Mouse (Mus musculus) midbrain, embryonic 11.5 days (tissue): ENCODE measurements around the gene Atf4. TPM values are rescaled to one million over a fixed set of nuclear protein-coding genes. Genes with fewer than 3 reads are reported as not detected.

Experiments
- ATAC-seq: fragments of 200-750 bp; cut with Nextera tagmentation; 2 replicates; pipeline ENCODE4 v1.8.0; 2017; ENCODE audit warnings: moderate TSS enrichment, moderate library complexity; ENCODE audit not compliant: low FRiP score
- DNase-seq: peaks from one replicate; pipeline ENCODE4 v3.0.0; 2015; ENCODE audit warnings: low spot score; ENCODE audit errors: missing footprints
- H3K27ac ChIP-seq: fragments of 300-500 bp; sonication (generic); 2 replicates; pipeline ENCODE4 v1.5.1; 2014; ENCODE audit warnings: low read depth, low read length
- H3K27me3 ChIP-seq: fragments of 300-500 bp; sonication (generic); 2 replicates; pipeline ENCODE4 v1.6.1; 2014; ENCODE audit warnings: mild to moderate bottlenecking, low read length, moderate library complexity, mixed read lengths; ENCODE audit not compliant: control insufficient read depth, insufficient read depth
- H3K36me3 ChIP-seq: fragments of 300-500 bp; sonication (generic); 2 replicates; pipeline ENCODE4 v1.6.1; 2014; ENCODE audit warnings: mild to moderate bottlenecking, low read length, moderate library complexity, mixed read lengths; ENCODE audit not compliant: control insufficient read depth, insufficient read depth
- H3K4me1 ChIP-seq: fragments of 300-500 bp; sonication (generic); 2 replicates; pipeline ENCODE4 v1.6.1; 2014; ENCODE audit warnings: low read length; ENCODE audit not compliant: control insufficient read depth, insufficient read depth
- H3K4me2 ChIP-seq: fragments of 300-500 bp; sonication (generic); 2 replicates; pipeline ENCODE4 v1.6.1; 2014; ENCODE audit warnings: mild to moderate bottlenecking, moderate library complexity
- H3K4me3 ChIP-seq: fragments of 300-500 bp; sonication (generic); 2 replicates; pipeline ENCODE4 v1.5.1; 2014; ENCODE audit warnings: low read depth, low read length
- H3K9ac ChIP-seq: fragments of 300-500 bp; sonication (generic); 2 replicates; pipeline ENCODE4 v1.6.1; 2014; ENCODE audit warnings: low read length
- H3K9me3 ChIP-seq: fragments of 300-500 bp; sonication (generic); 2 replicates; pipeline ENCODE4 v1.6.1; 2016; ENCODE audit warnings: low read length; ENCODE audit not compliant: control insufficient read depth
- WGBS: fragments of 180-500 bp; shearing (Covaris S2); extraction: QIAGEN DNeasy Blood & Tissue Kit; methylation state at CpG from one replicate; pipeline ENCODE4 v1.1.7; 2014; 5-methylcytosine and 5-hydroxymethylcytosine counted together
- polyA plus RNA-seq: library from polyadenylated mRNA; unstranded; fragments of >200 nt; fragmentation: Nextera tagmentation; extraction: Ambion mirVana; gene quantifications from 2 replicates; pipeline ENCODE4 v1.2.1, GENCODE M21; 2014

The Atf4 gene
- polyA plus RNA-seq, 1 experiment from 2014 or later, result 144 TPM

DNA sequence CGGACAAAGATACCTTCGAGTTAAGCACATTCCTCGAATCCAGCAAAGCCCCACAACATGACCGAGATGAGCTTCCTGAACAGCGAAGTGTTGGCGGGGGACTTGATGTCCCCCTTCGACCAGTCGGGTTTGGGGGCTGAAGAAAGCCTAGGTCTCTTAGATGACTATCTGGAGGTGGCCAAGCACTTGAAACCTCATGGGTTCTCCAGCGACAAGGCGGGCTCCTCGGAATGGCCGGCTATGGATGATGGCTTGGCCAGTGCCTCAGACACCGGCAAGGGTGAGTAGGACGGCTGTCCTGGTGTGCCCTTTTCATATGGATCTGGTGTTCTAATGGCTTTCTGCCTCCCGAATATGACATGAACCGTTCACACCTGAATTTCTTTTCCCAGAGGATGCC lies 1.3 kb downstream of the Atf4 start:
- H3K4me2 ChIP-seq, result peak overlapping the region; percentile 93
- H3K4me1 ChIP-seq, result peaks cover 18% of the 10 kb centered on the region
- H3K4me3 ChIP-seq, result peak overlapping the region; percentile 100
- no peak for ATAC-seq
- DNase-seq, result no peak
- H3K36me3 ChIP-seq, result peaks cover 13% of the 10 kb centered on the region
- peak overlapping the region; percentile 97 for H3K27ac ChIP-seq
- peak overlapping the region; percentile 100 for H3K9ac ChIP-seq
- no peaks in the 10 kb centered on the region for H3K9me3 ChIP-seq
- WGBS, result 13% methylated on average over 16 of the region's 16 CpGs
- H3K27me3 ChIP-seq, result no peaks in the 10 kb centered on the region

GRCm38 (mm10) chr15:80256656-80257601 lies 1.9 kb downstream of the Atf4 start:
- Histone ChIP-seq H3K4me1 (peaks cover 18% of the 10 kb centered on the region), H3K9me3 (no peaks in the 10 kb centered on the region), H3K9ac (peak overlapping the region; percentile 100), H3K4me3 (peak overlapping the region; percentile 100), H3K36me3 (peaks cover 13% of the 10 kb centered on the region), H3K27ac (0 out of 2 replicates have a peak overlapping the region, but pooled peaks have one; percentile 97), H3K27me3 (no peaks in the 10 kb centered on the region), H3K4me2 (peak overlapping the region; percentile 93)
- DNase-seq (no peak), ATAC-seq (no peak)
- 67% methylated on average over 12 of the region's 12 CpGs for WGBS

DNA sequence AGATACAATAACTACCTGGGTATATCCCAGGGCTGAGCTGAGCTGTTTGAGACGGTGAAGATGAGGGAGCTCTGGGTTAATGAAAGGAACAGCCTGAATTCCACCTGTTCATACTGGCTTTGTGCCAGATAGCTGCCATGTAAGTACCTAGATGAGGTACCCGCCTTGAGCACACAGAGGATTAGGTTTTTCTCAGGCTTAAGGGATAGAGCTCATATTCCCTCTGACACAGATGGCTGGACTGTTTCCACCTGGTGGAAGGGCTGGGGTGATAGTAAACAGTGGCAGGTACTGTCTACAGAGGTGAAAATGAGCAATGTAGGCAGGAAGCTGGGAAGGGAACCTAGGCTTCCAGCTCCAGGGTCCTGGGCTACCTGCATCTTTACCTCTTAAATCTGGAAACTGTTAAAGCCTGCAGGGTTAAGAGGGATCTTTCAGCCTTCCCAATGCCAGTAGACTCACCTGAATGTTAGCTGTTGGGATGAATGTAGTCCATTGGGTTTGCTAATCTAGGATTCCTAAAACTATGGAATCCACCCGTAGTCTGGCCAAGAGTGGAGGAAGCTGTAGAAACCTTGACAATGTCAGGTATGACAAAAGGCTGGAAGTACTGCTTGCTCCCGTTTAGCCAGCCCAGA lies 2.7 kb downstream of the Atf4 start:
- H3K4me3 ChIP-seq, result peak overlapping the region; percentile 100
- ATAC-seq, result no peak

DNA sequence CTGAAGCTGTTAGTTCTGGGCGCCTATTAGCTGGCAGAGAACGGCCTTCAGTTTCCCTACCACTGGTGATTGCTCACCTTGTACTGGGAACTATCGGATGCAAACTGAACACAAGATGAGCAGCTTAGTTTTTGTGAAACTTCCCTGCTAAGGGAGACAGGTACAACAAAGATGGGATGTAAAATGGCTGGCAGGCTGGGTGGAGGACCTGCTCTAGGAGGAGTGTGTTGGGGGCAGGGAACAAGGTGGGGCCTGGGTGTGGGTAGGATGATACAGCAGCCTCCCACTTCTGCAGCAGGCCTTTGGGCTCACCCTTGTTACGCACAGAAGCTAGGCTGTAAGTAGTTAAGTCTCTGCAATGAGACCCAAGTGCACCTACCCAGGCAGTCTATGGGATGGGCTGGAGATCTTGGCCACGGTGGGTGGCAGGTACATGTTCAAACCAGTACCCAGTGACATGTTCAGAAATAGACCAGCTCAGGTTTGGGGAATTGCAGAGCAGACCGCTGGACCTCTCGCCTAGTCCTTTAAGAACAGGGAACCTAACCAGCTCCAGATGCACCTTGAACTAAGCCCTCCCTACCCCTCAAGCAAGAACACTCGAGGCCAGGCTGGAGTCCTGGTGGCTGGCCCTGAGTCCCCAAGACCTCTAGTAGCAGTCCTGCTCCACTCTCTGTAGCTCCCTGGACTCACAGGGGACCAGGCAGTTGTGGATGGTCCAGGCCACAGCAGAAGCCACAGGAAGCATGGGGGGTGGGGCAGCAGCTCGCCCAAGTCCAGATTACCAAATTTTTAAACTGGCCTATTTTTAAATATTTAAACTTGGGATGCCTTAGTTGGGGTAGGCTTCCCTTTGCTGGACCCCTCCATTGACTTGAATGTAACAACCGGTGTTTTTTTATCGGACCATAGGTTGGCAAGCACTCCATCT lies 3.5 kb downstream of the Atf4 start:
- 69% methylated on average over 11 of the region's 11 CpGs for WGBS
- peaks cover 13% of the 10 kb centered on the region for H3K36me3 ChIP-seq
- no peaks in the 10 kb centered on the region for H3K9me3 ChIP-seq
- H3K4me2 ChIP-seq, result no peak overlapping the region
- H3K9ac ChIP-seq, result 0 out of 2 replicates have a peak overlapping the region, but pooled peaks have one; percentile 1
- ATAC-seq (no peak), DNase-seq (peak; percentile 86)
- peaks cover 22% of the 10 kb centered on the region for H3K4me1 ChIP-seq
- no peak overlapping the region for H3K4me3 ChIP-seq
- H3K27ac ChIP-seq, result peak overlapping the region; percentile 30
- H3K27me3 ChIP-seq, result no peaks in the 10 kb centered on the region

More for the DNA sequence above, 2.7 kb downstream of the Atf4 start:
- peak overlapping the region; percentile 93; the same call in 1 of the 2 replicates for H3K4me2 ChIP-seq
- 42% methylated on average over 4 of the region's 4 CpGs for WGBS
- 0 out of 2 replicates have a peak overlapping the region, but pooled peaks have one; percentile 34 for H3K9ac ChIP-seq
- peak; percentile 86 for DNase-seq
- H3K27ac ChIP-seq, result 0 out of 2 replicates have a peak overlapping the region, but pooled peaks have one; percentile 30
- H3K4me1 ChIP-seq, result peaks cover 18% of the 10 kb centered on the region
- no peaks in the 10 kb centered on the region for H3K27me3 ChIP-seq
- peaks cover 13% of the 10 kb centered on the region for H3K36me3 ChIP-seq
- no peaks in the 10 kb centered on the region for H3K9me3 ChIP-seq

DNA sequence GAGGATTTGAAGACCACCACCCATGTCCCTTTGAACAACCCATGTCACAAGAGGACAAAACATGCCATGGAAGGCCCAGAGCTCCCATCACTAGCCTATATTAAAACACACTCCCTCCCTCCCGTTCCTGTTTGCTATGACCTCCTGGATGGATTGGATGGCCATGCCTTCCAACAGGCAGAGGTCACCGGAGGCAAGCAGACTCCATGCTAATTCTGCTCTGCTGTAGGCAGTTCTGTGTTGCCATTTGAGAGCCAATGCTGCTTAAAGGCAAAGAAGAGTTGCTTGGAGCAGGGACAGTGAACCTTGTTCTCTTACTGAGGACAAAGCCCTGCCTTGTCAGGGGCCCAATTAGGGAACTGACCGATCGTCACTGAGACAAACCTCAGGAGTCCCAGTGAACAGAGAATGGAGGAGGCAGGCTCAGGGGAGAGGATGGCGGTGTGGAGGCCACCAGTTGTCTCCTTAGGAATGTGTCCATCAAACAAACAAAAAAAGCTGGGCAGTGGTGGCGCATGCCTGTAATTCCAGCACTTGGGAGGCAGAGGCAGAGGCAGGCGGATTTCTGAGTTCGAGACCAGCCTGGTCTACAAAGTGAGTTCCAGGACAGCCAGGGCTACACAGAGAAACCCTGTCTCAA lies 4.5 kb downstream of the Atf4 start:
- Histone ChIP-seq H3K9ac (no peak overlapping the region), H3K4me3 (no peak overlapping the region), H3K27me3 (no peaks in the 10 kb centered on the region), H3K4me1 (peaks cover 18% of the 10 kb centered on the region), H3K9me3 (no peaks in the 10 kb centered on the region), H3K27ac (no peak overlapping the region), H3K4me2 (no peak overlapping the region), H3K36me3 (peaks cover 13% of the 10 kb centered on the region)
- DNase-seq (no peak), ATAC-seq (no peak)
- 83% methylated on average over 8 of the region's 8 CpGs for WGBS

DNA sequence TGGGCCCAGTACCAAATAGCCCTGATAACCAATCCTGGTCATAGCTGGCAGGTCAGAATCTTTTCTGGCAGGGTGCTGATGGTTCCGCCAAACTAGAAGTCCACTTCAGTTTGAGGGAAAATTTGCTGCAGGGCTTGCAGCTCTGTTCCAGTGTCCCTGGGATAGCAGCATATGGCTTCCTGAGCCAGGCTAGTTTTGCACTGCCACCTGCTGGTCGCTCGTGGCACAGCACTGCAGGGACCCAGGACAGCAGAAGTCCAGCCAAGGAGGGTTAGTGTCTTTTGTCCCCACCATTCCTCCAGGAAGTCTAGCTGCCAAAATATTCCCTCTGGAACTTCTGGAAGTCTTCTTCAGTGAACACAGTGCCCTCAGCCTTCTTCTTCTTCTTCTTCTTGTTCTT lies 5.7 kb downstream of the Atf4 start:
- H3K4me1 ChIP-seq, result peaks cover 18% of the 10 kb centered on the region
- H3K27me3 ChIP-seq, result no peaks in the 10 kb centered on the region
- peaks cover 13% of the 10 kb centered on the region for H3K36me3 ChIP-seq
- no peak overlapping the region for H3K4me3 ChIP-seq
- peak; percentile 99 for DNase-seq
- WGBS, result 18% methylated on average over 3 of the region's 3 CpGs
- H3K4me2 ChIP-seq, result no peak overlapping the region
- H3K9me3 ChIP-seq, result no peaks in the 10 kb centered on the region
- no peak overlapping the region for H3K9ac ChIP-seq
- H3K27ac ChIP-seq, result no peak overlapping the region
- ATAC-seq, result no peak

DNA sequence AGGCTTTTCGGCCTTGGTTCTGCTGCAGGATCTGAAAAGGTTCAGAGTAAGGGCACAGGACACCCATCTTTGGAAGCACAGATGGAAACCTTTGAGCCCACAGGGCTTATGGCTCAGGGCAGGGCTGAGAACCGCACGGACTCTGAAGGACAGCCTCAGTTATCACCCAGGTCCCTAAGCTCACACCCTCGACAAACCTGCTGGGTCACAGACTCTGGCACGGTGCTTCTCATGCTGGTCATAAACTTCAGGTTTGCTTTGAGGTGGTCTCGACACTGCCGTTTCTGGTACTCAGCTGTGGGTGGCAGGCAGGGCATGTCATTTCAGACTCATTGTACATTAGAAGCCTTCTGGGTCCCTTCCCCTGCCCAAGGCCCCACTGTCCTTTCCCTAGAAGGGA lies 6.1 kb downstream of the Atf4 start:
- DNase-seq, result no peak
- no peak overlapping the region for H3K4me2 ChIP-seq
- no peaks in the 10 kb centered on the region for H3K9me3 ChIP-seq
- no peak overlapping the region for H3K4me3 ChIP-seq
- peaks cover 18% of the 10 kb centered on the region for H3K4me1 ChIP-seq
- ATAC-seq, result no peak
- 84% methylated on average over 7 of the region's 7 CpGs for WGBS
- peaks cover 13% of the 10 kb centered on the region for H3K36me3 ChIP-seq
- H3K27ac ChIP-seq, result no peak overlapping the region
- H3K27me3 ChIP-seq, result no peaks in the 10 kb centered on the region
- no peak overlapping the region for H3K9ac ChIP-seq
